Mouse (Mus musculus) right cerebral cortex, postnatal 10 days (tissue): ENCODE data around the gene Gm20852.
"Not testable (repeated sequence)": the region's sequence is repeated elsewhere in the genome, so short reads cannot be mapped to it uniquely, and the experiment has no call there.

Source experiments
- DNase-seq, 2 experiments: peaks; one replicate each; pipeline ENCODE4 v3.0.0; 2021; ENCODE audit warnings: low spot score in 2 of 2

Gene Gm20852

DNA sequence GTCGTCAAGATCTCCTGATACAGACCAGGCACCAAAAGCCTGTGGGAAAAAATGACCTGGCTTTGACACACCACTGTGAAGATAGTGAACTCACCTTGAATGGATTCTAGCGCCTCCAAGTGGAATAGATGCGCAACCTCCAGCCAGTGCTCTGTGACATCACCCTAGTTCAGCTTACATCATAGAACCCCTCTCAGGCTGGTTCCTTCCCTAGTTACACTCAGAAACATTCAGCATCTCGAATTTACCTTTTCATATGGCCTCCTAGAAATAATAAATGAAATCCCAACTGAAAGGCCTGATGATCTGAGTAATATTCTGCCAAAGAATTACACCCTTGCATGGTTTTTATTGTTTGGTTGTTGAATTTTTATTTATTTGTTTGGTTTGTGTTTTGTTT is at the start of gene Gm20852:
Gene Gm20852 (minus strand): TSS at position 101 of the 400 bp plus-strand sequence.
- DNase-seq: not testable (repeated sequence)
